Mouse (Mus musculus): Measurements from ENCODE around the gene Tph2.

GRCm38 (mm10) chr10:115125550-115125949 is 59.3 kb downstream of the Tph2 start:
- TF ChIP-seq CTCF (IDR thresholded peaks at IDR 0.05; ENCODE audit: extremely low read depth, insufficient read depth, insufficient read length, insufficient replicate concordance): no peak
- no peak for TF ChIP-seq POLR2A (IDR thresholded peaks at IDR 0.05; ENCODE audit: low read depth, low read length)

All from spleen, adult 2 months (tissue).